Mouse (Mus musculus): Measurements from ENCODE around the gene Ccr6.

DNA sequence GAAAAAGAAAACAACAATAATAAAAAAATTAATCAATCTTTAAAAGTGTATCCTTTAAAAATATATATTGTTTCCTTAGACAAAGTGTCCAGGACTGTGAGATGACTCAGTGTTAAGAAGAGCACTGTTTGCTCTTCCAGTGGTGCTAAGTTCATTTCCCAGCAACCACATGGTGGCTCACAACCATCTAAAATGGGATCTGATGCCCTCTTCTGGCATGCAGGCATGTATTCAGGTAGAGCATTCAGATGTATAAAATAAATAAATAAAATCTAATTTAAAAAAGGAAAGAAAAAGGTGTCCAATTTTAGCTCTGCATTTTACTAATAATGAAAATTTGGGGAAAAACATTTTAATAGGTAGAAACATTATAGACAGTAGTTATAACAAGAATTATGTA is 60.0 kb downstream of the Ccr6 start:
- TF ChIP-seq CTCF (IDR thresholded peaks at IDR 0.05; ENCODE audit: low read depth) (peak; percentile 32; the same call in 1 of the 2 replicates), EP300 (IDR thresholded peaks at IDR 0.05; ENCODE audit: low read depth) (no peak)
